Mouse (Mus musculus): ENCODE measurements at regions not wholly inside any gene's neighbourhood (a gene's known extent, or its start where the extent isn't known, plus 50 kb on each side); places are given as distances from the start of the nearest gene placed in this dataset.

- peaks cover 3% of the 10 kb centered on the region; the same call in 1 of the 2 replicates for H3K27me3 ChIP-seq
- H3K36me3 ChIP-seq = no peaks in the 10 kb centered on the region
- no peak overlapping the region for H3K9ac ChIP-seq (replicated peaks)
- H3K4me2 ChIP-seq (replicated peaks) = no peak overlapping the region
- H3K27ac ChIP-seq (replicated peaks) = no peak overlapping the region
- ATAC-seq (ENCODE audit: low FRiP score, low read depth) = no peak
- H3K4me3 ChIP-seq = no peak overlapping the region
- no peaks in the 10 kb centered on the region for H3K9me3 ChIP-seq
- H3K4me1 ChIP-seq = no peaks in the 10 kb centered on the region
Observed at GRCm38 (mm10) chr8:128162857-128163256, 195.5 kb upstream of the Nrp1 start.

DNA sequence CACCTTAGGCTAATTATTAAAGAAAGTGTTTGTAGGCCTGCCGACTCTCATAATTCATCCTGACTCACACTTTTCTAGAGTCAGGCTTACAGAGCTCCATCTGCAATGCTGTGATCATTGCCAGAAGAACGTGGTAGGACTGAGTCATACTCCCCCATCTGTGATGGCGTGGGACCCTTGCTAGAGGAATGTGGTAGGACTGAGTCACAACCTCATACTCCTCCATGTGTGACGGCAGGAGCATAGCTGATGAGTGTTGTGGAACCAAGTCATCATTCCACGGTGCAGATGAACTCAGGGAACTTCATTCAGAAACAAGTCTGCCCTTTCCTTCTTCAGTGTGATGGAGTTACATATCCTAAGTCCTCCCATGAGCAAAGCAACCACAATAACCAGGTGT, 193.4 kb upstream of the Nrp1 start:
- H3K9me3 ChIP-seq = no peaks in the 10 kb centered on the region
- no peaks in the 10 kb centered on the region for H3K4me1 ChIP-seq
- no peak overlapping the region for H3K4me3 ChIP-seq
- H3K4me2 ChIP-seq (replicated peaks) = no peak overlapping the region
- WGBS = 89% methylated on average over 5 of the region's 5 CpGs
- no peaks in the 10 kb centered on the region for H3K36me3 ChIP-seq
- H3K27me3 ChIP-seq = peaks cover 3% of the 10 kb centered on the region; the same call in 1 of the 2 replicates
- no peak for ATAC-seq (ENCODE audit: low FRiP score, low read depth)
- no peak overlapping the region for H3K27ac ChIP-seq (replicated peaks)
- no peak overlapping the region for H3K9ac ChIP-seq (replicated peaks)

GRCm38 (mm10) chr8:128165591-128165990, 192.8 kb upstream of the Nrp1 start:
- no peaks in the 10 kb centered on the region for H3K9me3 ChIP-seq
- no peaks in the 10 kb centered on the region for H3K36me3 ChIP-seq
- no peak overlapping the region for H3K9ac ChIP-seq (replicated peaks)
- no peak overlapping the region for H3K4me2 ChIP-seq (replicated peaks)
- H3K27me3 ChIP-seq = peaks cover 3% of the 10 kb centered on the region; the same call in 1 of the 2 replicates
- no peaks in the 10 kb centered on the region for H3K4me1 ChIP-seq
- H3K27ac ChIP-seq (replicated peaks) = no peak overlapping the region
- ATAC-seq (ENCODE audit: low FRiP score, low read depth) = no peak
- no peak overlapping the region for H3K4me3 ChIP-seq
- WGBS = 88% methylated on average over 2 of the region's 2 CpGs

DNA sequence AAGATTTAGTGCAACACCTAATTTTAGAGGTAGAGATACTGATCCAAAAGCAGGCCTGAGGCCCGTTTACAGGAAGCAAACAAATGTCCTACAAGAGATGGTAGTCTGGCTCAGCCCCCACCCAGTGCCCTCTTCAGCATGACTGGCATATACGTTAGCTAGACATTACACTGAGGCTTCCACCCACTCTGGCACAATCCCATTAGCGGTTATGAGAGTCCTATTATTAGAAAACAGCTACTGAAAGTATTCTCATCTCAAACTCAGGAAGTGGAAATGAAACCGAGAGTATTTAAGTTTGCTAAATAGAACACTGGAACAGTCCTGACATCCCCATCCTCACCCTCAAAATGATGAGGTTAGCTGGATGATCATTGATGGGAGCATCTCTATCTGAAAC, 192.3 kb upstream of the Nrp1 start:
- WGBS = 92% methylated on average over 4 of the region's 4 CpGs
- no peak overlapping the region for H3K27ac ChIP-seq (replicated peaks)
- peaks cover 3% of the 10 kb centered on the region; the same call in 1 of the 2 replicates for H3K27me3 ChIP-seq
- H3K4me3 ChIP-seq = no peak overlapping the region
- no peaks in the 10 kb centered on the region for H3K9me3 ChIP-seq
- ATAC-seq (ENCODE audit: low FRiP score, low read depth) = no peak
- no peak overlapping the region for H3K9ac ChIP-seq (replicated peaks)
- H3K36me3 ChIP-seq = no peaks in the 10 kb centered on the region
- H3K4me1 ChIP-seq = no peaks in the 10 kb centered on the region
- no peak overlapping the region for H3K4me2 ChIP-seq (replicated peaks)

DNA sequence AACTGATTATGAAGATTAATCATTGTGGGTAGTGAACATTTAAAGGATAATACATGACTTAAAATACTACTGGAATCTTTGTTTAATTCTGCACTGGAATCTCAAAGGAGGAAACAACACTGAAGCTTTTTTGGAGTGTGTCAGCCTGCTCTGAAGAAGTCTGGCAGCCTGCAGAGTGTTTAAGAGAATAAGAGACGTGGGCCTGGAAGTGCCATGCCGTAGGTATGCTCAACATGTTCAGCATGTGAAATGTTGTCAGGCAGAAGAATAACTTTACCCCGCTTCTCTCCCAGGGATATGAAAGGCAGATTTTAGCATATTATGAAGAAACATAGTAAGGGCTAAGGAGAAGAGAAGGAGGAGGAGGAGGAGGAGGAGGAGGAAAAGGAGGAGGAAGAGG, 189.6 kb upstream of the Nrp1 start:
- no peak overlapping the region for H3K4me3 ChIP-seq
- H3K9ac ChIP-seq (replicated peaks) = no peak overlapping the region
- H3K4me2 ChIP-seq (replicated peaks) = no peak overlapping the region
- no peak overlapping the region for H3K27ac ChIP-seq (replicated peaks)
- no peaks in the 10 kb centered on the region for H3K36me3 ChIP-seq
- 67% methylated on average over 3 of the region's 3 CpGs for WGBS
- no peaks in the 10 kb centered on the region for H3K4me1 ChIP-seq
- no peaks in the 10 kb centered on the region for H3K9me3 ChIP-seq
- no peak for ATAC-seq (ENCODE audit: low FRiP score, low read depth)
- H3K27me3 ChIP-seq = no peaks in the 10 kb centered on the region

DNA sequence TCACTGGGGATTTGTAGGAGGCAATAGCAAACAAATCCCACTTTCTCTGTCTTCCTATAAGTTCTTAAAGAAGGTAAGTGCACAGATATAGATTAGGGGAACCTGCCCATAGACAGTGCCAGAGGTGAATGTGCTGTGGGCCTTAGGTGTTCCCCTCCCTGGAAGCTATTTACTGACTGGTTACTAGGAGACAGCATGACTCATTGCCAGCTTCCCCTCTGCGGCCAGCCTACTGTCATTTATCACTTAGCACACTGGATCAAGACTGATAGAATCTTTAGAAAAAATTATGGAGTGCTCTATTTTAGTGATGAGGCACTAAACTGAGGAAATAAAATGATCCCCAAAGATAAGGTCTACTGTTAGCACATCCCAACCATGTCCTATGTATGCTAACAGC, 187.3 kb upstream of the Nrp1 start:
- no peak overlapping the region for H3K27ac ChIP-seq (replicated peaks)
- H3K4me1 ChIP-seq = no peaks in the 10 kb centered on the region
- WGBS = 71% methylated on average over 1 of the region's 1 CpGs
- H3K36me3 ChIP-seq = no peaks in the 10 kb centered on the region
- no peak overlapping the region for H3K4me3 ChIP-seq
- H3K9me3 ChIP-seq = no peaks in the 10 kb centered on the region
- no peak for ATAC-seq (ENCODE audit: low FRiP score, low read depth)
- no peak overlapping the region for H3K4me2 ChIP-seq (replicated peaks)
- H3K9ac ChIP-seq (replicated peaks) = no peak overlapping the region
- no peaks in the 10 kb centered on the region for H3K27me3 ChIP-seq

- H3K4me2 ChIP-seq (replicated peaks) = no peak overlapping the region
- WGBS = 63% methylated on average over 5 of the region's 5 CpGs
- no peak overlapping the region for H3K27ac ChIP-seq (replicated peaks)
- H3K4me3 ChIP-seq = no peak overlapping the region
- no peaks in the 10 kb centered on the region for H3K4me1 ChIP-seq
- H3K9ac ChIP-seq (replicated peaks) = no peak overlapping the region
- no peaks in the 10 kb centered on the region for H3K36me3 ChIP-seq
- ATAC-seq (ENCODE audit: low FRiP score, low read depth) = no peak
- no peaks in the 10 kb centered on the region for H3K27me3 ChIP-seq
- no peaks in the 10 kb centered on the region for H3K9me3 ChIP-seq
Observed at GRCm38 (mm10) chr8:128180214-128180613, 178.2 kb upstream of the Nrp1 start.

DNA sequence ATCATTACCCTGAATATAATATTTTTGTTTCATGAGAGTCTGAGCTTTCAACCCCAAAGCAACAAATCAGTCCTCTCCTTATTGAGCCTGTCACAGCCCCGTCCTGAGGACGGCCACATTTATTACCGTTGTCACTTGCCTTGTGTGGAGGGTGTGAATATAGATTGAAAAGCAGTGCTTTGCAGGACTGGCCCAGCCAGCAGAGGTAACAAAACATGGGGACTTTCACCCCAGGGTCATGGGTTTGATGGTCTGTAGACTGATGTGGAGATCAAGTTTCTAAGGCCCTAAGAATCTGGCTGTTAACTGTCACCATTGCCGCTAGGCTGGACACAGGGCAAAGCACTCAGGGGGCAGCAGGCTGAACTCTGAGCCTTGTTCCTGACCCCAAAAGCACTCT, 175.3 kb upstream of the Nrp1 start:
- Histone ChIP-seq H3K36me3 (no peaks in the 10 kb centered on the region), H3K4me1 (no peaks in the 10 kb centered on the region), H3K9me3 (no peaks in the 10 kb centered on the region), H3K27ac (replicated peaks) (no peak overlapping the region), H3K9ac (replicated peaks) (no peak overlapping the region), H3K4me3 (no peak overlapping the region), H3K27me3 (no peaks in the 10 kb centered on the region), H3K4me2 (replicated peaks) (no peak overlapping the region)
- 81% methylated on average over 4 of the region's 4 CpGs for WGBS
- no peak for ATAC-seq (ENCODE audit: low FRiP score, low read depth)

DNA sequence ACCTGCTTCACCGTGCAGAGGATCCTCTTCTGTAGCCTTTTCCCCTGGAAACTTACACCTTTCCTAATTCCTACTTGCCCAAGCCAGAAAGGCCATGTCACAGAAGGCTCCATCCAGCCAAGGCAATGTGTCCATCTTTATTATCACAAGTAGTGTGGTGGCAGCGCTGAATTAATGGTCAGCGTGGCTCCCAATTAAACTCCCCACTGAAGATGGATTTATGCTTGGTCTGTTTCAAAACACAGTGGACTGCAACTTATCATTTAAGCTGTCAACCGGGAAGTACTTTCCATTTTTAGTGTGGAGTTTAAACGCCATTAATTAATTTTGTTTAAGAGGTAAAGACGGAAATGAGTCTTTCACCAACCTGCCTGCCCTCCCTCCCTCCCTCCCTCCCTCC, 170.1 kb upstream of the Nrp1 start:
- H3K36me3 ChIP-seq = no peaks in the 10 kb centered on the region
- H3K27ac ChIP-seq (replicated peaks) = no peak overlapping the region
- H3K27me3 ChIP-seq = no peaks in the 10 kb centered on the region
- WGBS = 88% methylated on average over 6 of the region's 6 CpGs
- no peaks in the 10 kb centered on the region for H3K9me3 ChIP-seq
- no peak overlapping the region for H3K9ac ChIP-seq (replicated peaks)
- H3K4me1 ChIP-seq = no peaks in the 10 kb centered on the region
- no peak overlapping the region for H3K4me3 ChIP-seq
- H3K4me2 ChIP-seq (replicated peaks) = no peak overlapping the region
- ATAC-seq (ENCODE audit: low FRiP score, low read depth) = no peak

DNA sequence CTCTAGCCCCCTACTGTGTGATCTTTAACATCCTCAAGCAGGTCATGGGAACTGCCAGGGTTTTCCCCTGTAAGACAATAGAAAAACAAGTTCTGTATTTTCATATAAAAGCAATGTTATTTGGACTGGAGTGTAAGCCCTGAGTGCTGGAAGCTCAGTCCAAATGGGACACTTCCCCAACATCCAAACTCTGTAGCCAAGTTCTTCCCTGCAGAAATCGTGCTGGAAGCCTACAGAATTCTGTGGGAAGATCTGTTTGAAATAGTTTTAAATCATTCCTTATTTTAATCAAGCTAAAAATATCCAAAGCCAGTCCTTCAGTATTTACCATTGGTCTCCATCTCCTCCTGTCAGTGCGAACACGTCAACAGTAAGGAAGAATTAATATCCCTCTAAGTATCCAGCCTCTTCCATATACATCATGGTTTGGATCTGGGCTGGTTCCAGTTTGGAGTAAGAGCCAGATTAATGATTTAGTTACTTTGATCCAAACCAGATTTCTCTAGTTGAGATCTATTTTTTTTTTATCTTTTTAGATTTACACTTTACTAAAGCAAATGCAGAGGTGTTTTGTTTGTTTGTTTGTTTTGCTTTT, 165.0 kb upstream of the Nrp1 start:
- Histone ChIP-seq H3K4me2 (replicated peaks) (no peak overlapping the region), H3K36me3 (no peaks in the 10 kb centered on the region), H3K9ac (replicated peaks) (no peak overlapping the region), H3K4me3 (no peak overlapping the region), H3K9me3 (no peaks in the 10 kb centered on the region), H3K4me1 (no peaks in the 10 kb centered on the region), H3K27ac (replicated peaks) (no peak overlapping the region), H3K27me3 (no peaks in the 10 kb centered on the region)
- ATAC-seq (ENCODE audit: low FRiP score, low read depth) = no peak
- WGBS = 80% methylated on average over 3 of the region's 3 CpGs

DNA sequence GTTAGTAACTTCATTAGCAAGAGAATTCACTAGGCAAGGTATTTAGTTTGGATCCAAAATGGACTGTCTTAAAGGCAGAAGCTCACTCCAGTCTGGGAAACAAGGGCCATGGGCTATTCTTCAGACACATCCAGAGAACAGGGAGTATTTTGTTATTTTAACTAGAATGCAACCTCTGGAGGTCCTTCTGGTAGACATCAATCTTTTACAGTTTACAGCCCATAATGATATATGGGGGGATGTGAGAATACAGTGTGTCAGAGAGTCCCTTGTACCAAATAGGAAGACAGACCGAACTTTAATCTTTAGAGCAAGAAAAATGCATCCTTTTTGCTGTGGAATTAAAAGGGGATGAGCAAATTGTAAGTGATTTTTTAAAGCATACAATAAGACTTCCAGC, 157.6 kb upstream of the Nrp1 start:
- Histone ChIP-seq H3K9me3 (no peaks in the 10 kb centered on the region), H3K9ac (replicated peaks) (no peak overlapping the region), H3K4me3 (no peak overlapping the region), H3K4me1 (no peaks in the 10 kb centered on the region), H3K36me3 (no peaks in the 10 kb centered on the region), H3K4me2 (replicated peaks) (no peak overlapping the region), H3K27ac (replicated peaks) (no peak overlapping the region), H3K27me3 (no peaks in the 10 kb centered on the region)
- WGBS = 88% methylated on average over 1 of the region's 1 CpGs
- no peak for ATAC-seq (ENCODE audit: low FRiP score, low read depth)

DNA sequence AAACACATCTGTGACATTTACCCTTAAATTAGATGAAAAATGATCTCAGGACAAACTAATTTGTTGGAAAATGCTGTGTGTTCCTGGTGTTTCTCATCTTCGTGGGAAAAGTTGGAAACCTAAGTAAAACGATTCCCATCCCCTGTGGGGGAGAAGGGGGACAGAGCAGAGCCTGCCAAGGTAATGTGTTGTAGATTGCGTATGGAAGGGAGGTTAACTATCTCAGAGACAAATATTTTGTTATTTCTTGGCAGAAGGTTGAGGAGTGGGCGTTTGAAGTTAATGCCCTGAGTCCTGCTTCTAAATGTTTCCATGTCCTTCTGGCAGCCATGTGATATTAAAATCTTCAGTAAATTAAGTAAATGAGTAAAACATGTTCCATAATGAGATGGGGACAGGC, 156.8 kb upstream of the Nrp1 start:
- no peaks in the 10 kb centered on the region for H3K36me3 ChIP-seq
- no peak overlapping the region for H3K4me3 ChIP-seq
- ATAC-seq (ENCODE audit: low FRiP score, low read depth) = no peak
- no peak overlapping the region for H3K4me2 ChIP-seq (replicated peaks)
- no peaks in the 10 kb centered on the region for H3K27me3 ChIP-seq
- no peaks in the 10 kb centered on the region for H3K4me1 ChIP-seq
- WGBS = 85% methylated on average over 4 of the region's 4 CpGs
- no peaks in the 10 kb centered on the region for H3K9me3 ChIP-seq
- H3K27ac ChIP-seq (replicated peaks) = no peak overlapping the region
- H3K9ac ChIP-seq (replicated peaks) = no peak overlapping the region

- no peak overlapping the region for H3K4me2 ChIP-seq (replicated peaks)
- no peaks in the 10 kb centered on the region for H3K9me3 ChIP-seq
- H3K4me1 ChIP-seq = no peaks in the 10 kb centered on the region
- H3K4me3 ChIP-seq = no peak overlapping the region
- ATAC-seq (ENCODE audit: low FRiP score, low read depth) = no peak
- no peaks in the 10 kb centered on the region for H3K27me3 ChIP-seq
- 81% methylated on average over 4 of the region's 4 CpGs for WGBS
- H3K36me3 ChIP-seq = no peaks in the 10 kb centered on the region
- H3K27ac ChIP-seq (replicated peaks) = no peak overlapping the region
- H3K9ac ChIP-seq (replicated peaks) = no peak overlapping the region
Observed at GRCm38 (mm10) chr8:128202158-128202886, 156.1 kb upstream of the Nrp1 start.

Measured in midbrain, embryonic 12.5 days (tissue).